Mouse (Mus musculus): Measurements from ENCODE around the gene Zmynd10.

Gene Zmynd10

GRCm38 (mm10) chr9:107579023-107579900 lies 32.2 kb downstream of the Zmynd10 start:
- no peak for DNase-seq (ENCODE audit: low spot score in 2 of 2)

GRCm38 (mm10) chr9:107580501-107581317 lies 33.6 kb downstream of the Zmynd10 start, which contains the start of gene Hyal3:
Gene Hyal3 (plus strand): TSS chr9:107580818.
- peak; percentile 87 to 91 for DNase-seq (ENCODE audit: low spot score in 2 of 2)

GRCm38 (mm10) chr9:107581584-107581983 lies 34.5 kb downstream of the Zmynd10 start:
- DNase-seq (ENCODE audit: low spot score in 2 of 2): no peak

- no peak for DNase-seq (ENCODE audit: low spot score in 2 of 2)
Observed at GRCm38 (mm10) chr9:107582509-107583062, 35.5 kb downstream of the Zmynd10 start.

GRCm38 (mm10) chr9:107583174-107583573 lies 36.1 kb downstream of the Zmynd10 start:
- DNase-seq (ENCODE audit: low spot score in 2 of 2): no peak

GRCm38 (mm10) chr9:107586504-107586903 lies 39.4 kb downstream of the Zmynd10 start:
- DNase-seq (ENCODE audit: low spot score in 2 of 2): no peak

GRCm38 (mm10) chr9:107586974-107587832 lies 40.1 kb downstream of the Zmynd10 start, which contains the start of gene Ifrd2:
Gene Ifrd2 (plus strand): TSS chr9:107587642.
- peak; percentile 92 to 94 for DNase-seq (ENCODE audit: low spot score in 2 of 2)

GRCm38 (mm10) chr9:107587833-107588639 lies 40.9 kb downstream of the Zmynd10 start:
- no peak for DNase-seq (ENCODE audit: low spot score in 2 of 2)

- DNase-seq (ENCODE audit: low spot score in 2 of 2): no peak
Observed at GRCm38 (mm10) chr9:107590058-107590772, 43.1 kb downstream of the Zmynd10 start.

- no peak for DNase-seq (ENCODE audit: low spot score in 2 of 2)
Observed at GRCm38 (mm10) chr9:107590773-107591060, 43.6 kb downstream of the Zmynd10 start.

GRCm38 (mm10) chr9:107593101-107593976 lies 46.2 kb downstream of the Zmynd10 start:
- no peak for DNase-seq (ENCODE audit: low spot score in 2 of 2)

- DNase-seq (ENCODE audit: low spot score in 2 of 2): no peak
Observed at GRCm38 (mm10) chr9:107594281-107595062, 47.4 kb downstream of the Zmynd10 start.

- DNase-seq (ENCODE audit: low spot score in 2 of 2): no peak
Observed at GRCm38 (mm10) chr9:107596619-107597569, 49.8 kb downstream of the Zmynd10 start.

- DNase-seq (ENCODE audit: low spot score in 2 of 2): no peak
Observed at GRCm38 (mm10) chr9:107598385-107598784, 51.3 kb downstream of the Zmynd10 start.

GRCm38 (mm10) chr9:107599433-107599832 lies 52.3 kb downstream of the Zmynd10 start:
- no peak for DNase-seq (ENCODE audit: low spot score in 2 of 2)

GRCm38 (mm10) chr9:107599842-107600241 lies 52.7 kb downstream of the Zmynd10 start:
- no peak for DNase-seq (ENCODE audit: low spot score in 2 of 2)

- no peak for DNase-seq (ENCODE audit: low spot score in 2 of 2)
Observed at GRCm38 (mm10) chr9:107600745-107601144, 53.6 kb downstream of the Zmynd10 start.
